Mouse (Mus musculus) kidney, embryonic 16.5 days (tissue): ENCODE data around the gene Pou1f1. TPM values are rescaled to one million over a fixed set of nuclear protein-coding genes. Genes with fewer than 3 reads are reported as not detected.

ENCODE experiments used
- ATAC-seq: fragments of 200-750 bp; cut with Nextera tagmentation; 2 replicates; pipeline ENCODE4 v1.8.0; 2017; ENCODE audit warnings: moderate TSS enrichment; ENCODE audit not compliant: low FRiP score, low TSS enrichment
- H3K27ac ChIP-seq: fragments of 300-500 bp; sonication (generic); 2 replicates; pipeline ENCODE4 v1.5.1; 2014; ENCODE audit warnings: low read length
- H3K27me3 ChIP-seq: fragments of 300-500 bp; sonication (generic); 2 replicates; pipeline ENCODE4 v1.6.1; 2014; ENCODE audit warnings: low read length, control low read depth, mixed read lengths; ENCODE audit not compliant: insufficient read depth
- H3K36me3 ChIP-seq: fragments of 300-500 bp; sonication (generic); 2 replicates; pipeline ENCODE4 v1.6.1; 2014; ENCODE audit warnings: low read length, control low read depth, mixed read lengths; ENCODE audit not compliant: insufficient read depth
- H3K4me1 ChIP-seq: fragments of 300-500 bp; sonication (generic); 2 replicates; pipeline ENCODE4 v1.6.1; 2014; ENCODE audit warnings: low read length, control low read depth, mixed read lengths; ENCODE audit not compliant: insufficient read depth
- H3K4me2 ChIP-seq: fragments of 300-500 bp; sonication (generic); replicated peaks from 2 replicates; pipeline ENCODE4 v1.6.1; 2014; ENCODE audit warnings: low read depth, low read length
- H3K4me3 ChIP-seq: fragments of 300-500 bp; sonication (generic); 2 replicates; pipeline ENCODE4 v1.5.1; 2014; ENCODE audit warnings: mild to moderate bottlenecking, low read length
- H3K9ac ChIP-seq: fragments of 300-500 bp; sonication (generic); replicated peaks from 2 replicates; pipeline ENCODE4 v1.6.1; 2014; ENCODE audit warnings: low read length
- H3K9me3 ChIP-seq: fragments of 300-500 bp; sonication (generic); 2 replicates; pipeline ENCODE4 v1.6.1; 2016; ENCODE audit warnings: low read length, control low read depth
- WGBS: fragments of 180-500 bp; shearing (Covaris S2); extraction: QIAGEN DNeasy Blood & Tissue Kit; methylation state at CpG from one replicate; pipeline ENCODE4 v1.1.7; 2014; 5-methylcytosine and 5-hydroxymethylcytosine counted together
- polyA plus RNA-seq: library from polyadenylated mRNA; unstranded; fragments of >200 nt; fragmentation: Nextera tagmentation; extraction: Ambion mirVana; gene quantifications from 2 replicates; pipeline ENCODE4 v1.2.1, GENCODE M21; 2015

Pou1f1 gene
- not detected in 2 replicates for polyA plus RNA-seq

- no peak within 1 kb of the TSS for H3K4me2 ChIP-seq
- no peaks in the 10 kb centered on the region for H3K27me3 ChIP-seq
- no peak within 1 kb of the TSS for H3K4me3 ChIP-seq
- H3K9me3 ChIP-seq = no peaks in the 10 kb centered on the region
- H3K36me3 ChIP-seq = no peaks in the 10 kb centered on the region
- no peaks in the 10 kb centered on the region for H3K4me1 ChIP-seq
- no peak within 1 kb of the TSS for H3K9ac ChIP-seq
- H3K27ac ChIP-seq = no peak within 1 kb of the TSS
- no peak for ATAC-seq
- WGBS = 86% methylated on average over 6 of the region's 6 CpGs
Measured at GRCm38 (mm10) chr16:65520211-65520610, at the start of gene Pou1f1. Gene Pou1f1, plus strand, starts transcription at chr16:65520511.

DNA sequence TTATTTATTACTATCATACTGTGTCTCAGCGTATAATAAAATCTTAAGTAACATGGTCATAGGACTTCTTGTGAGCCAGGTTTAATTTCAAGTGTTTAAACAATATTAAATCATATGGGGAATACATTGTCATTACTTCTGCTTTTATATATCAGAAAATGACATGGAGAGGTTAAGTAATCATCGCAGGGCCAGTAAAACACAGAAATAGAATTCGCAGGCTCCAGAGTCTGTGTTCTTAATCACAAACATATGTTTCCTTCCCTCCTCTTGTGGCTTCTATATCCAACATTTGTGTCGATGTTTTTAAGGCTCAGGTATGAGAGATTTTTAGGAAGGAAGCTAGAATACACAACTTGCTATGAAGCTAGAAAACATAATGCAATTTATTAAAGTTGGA, 49.7 kb upstream of the Pou1f1 start:
- H3K4me3 ChIP-seq = no peak overlapping the region
- no peaks in the 10 kb centered on the region for H3K9me3 ChIP-seq
- no peaks in the 10 kb centered on the region for H3K36me3 ChIP-seq
- no peak overlapping the region for H3K4me2 ChIP-seq
- no peak overlapping the region for H3K27ac ChIP-seq
- no peaks in the 10 kb centered on the region for H3K27me3 ChIP-seq
- H3K9ac ChIP-seq = no peak overlapping the region
- no peak for ATAC-seq
- WGBS = 63% methylated on average over 4 of the region's 4 CpGs
- no peaks in the 10 kb centered on the region for H3K4me1 ChIP-seq

- no peak overlapping the region for H3K27ac ChIP-seq
- H3K36me3 ChIP-seq = no peaks in the 10 kb centered on the region
- no peak overlapping the region for H3K4me2 ChIP-seq
- H3K27me3 ChIP-seq = no peaks in the 10 kb centered on the region
- H3K4me1 ChIP-seq = no peaks in the 10 kb centered on the region
- no peak overlapping the region for H3K4me3 ChIP-seq
- no peak overlapping the region for H3K9ac ChIP-seq
- ATAC-seq = peak; percentile 23; the same call in 1 of the 2 replicates
- no peaks in the 10 kb centered on the region for H3K9me3 ChIP-seq
- WGBS = 22% methylated on average over 5 of the region's 5 CpGs
Measured at GRCm38 (mm10) chr16:65472472-65473001, 47.8 kb upstream of the Pou1f1 start.

- H3K4me2 ChIP-seq = no peak overlapping the region
- 89% methylated on average over 6 of the region's 6 CpGs for WGBS
- no peak for ATAC-seq
Measured at GRCm38 (mm10) chr16:65485726-65486125, 34.6 kb upstream of the Pou1f1 start.

DNA sequence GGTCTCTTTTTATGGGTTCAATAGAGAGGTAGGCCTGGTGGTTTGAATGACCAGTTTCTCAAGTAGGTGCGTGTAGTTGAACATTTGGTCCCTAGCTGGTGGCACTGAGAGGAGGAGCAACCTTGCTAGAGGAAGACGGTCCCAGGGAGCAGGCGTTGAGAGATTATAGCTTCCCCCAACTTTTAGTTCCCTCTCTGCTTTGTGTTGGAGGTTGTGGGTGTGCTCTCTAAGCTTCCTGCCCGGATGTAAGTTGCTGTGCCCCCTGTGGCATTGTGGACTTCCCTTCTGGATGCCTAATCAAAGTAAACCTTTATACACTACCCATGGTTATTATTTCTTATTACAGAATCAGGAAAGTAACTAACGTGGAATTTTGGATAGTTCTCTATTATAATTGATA, 24.3 kb upstream of the Pou1f1 start:
- no peaks in the 10 kb centered on the region for H3K4me1 ChIP-seq
- no peak overlapping the region for H3K9ac ChIP-seq
- H3K36me3 ChIP-seq = no peaks in the 10 kb centered on the region
- no peaks in the 10 kb centered on the region for H3K27me3 ChIP-seq
- no peaks in the 10 kb centered on the region for H3K9me3 ChIP-seq
- WGBS = 57% methylated on average over 5 of the region's 5 CpGs
- H3K27ac ChIP-seq = no peak overlapping the region
- ATAC-seq = no peak
- H3K4me3 ChIP-seq = no peak overlapping the region
- no peak overlapping the region for H3K4me2 ChIP-seq

More at GRCm38 (mm10) chr16:65485726-65486125, 34.6 kb upstream of the Pou1f1 start:
- Histone ChIP-seq H3K9ac (no peak overlapping the region), H3K4me1 (no peaks in the 10 kb centered on the region), H3K4me3 (no peak overlapping the region), H3K27ac (no peak overlapping the region), H3K9me3 (no peaks in the 10 kb centered on the region), H3K27me3 (no peaks in the 10 kb centered on the region), H3K36me3 (no peaks in the 10 kb centered on the region)

DNA sequence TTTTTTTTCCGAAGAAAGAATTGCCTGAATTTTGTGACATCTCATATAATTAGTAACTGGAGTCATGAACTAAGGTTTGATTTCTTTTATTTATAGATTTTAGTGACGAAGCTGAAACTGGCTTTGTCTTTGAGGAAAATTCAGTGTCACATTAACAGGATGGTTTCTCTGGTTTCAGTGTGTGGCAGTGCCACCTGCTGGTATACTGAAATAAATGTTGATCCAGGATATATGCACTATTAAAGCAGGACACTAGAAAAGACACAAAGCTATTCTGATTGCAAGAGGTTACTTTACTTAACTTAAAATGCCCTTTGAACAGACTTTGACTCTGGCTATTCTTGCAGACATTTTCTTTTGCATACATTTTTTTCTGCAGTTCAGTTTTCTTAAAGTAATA, 23.3 kb upstream of the Pou1f1 start:
- Histone ChIP-seq H3K36me3 (no peaks in the 10 kb centered on the region), H3K9me3 (no peaks in the 10 kb centered on the region), H3K9ac (no peak overlapping the region), H3K4me1 (no peaks in the 10 kb centered on the region), H3K4me3 (no peak overlapping the region), H3K27ac (no peak overlapping the region), H3K4me2 (no peak overlapping the region), H3K27me3 (no peaks in the 10 kb centered on the region)
- ATAC-seq = no peak
- 31% methylated on average over 2 of the region's 2 CpGs for WGBS

GRCm38 (mm10) chr16:65514223-65514622, 6.1 kb upstream of the Pou1f1 start:
- H3K4me3 ChIP-seq = no peak overlapping the region
- H3K4me1 ChIP-seq = no peaks in the 10 kb centered on the region
- no peaks in the 10 kb centered on the region for H3K36me3 ChIP-seq
- no peak for ATAC-seq
- 47% methylated on average over 7 of the region's 7 CpGs for WGBS
- H3K9ac ChIP-seq = no peak overlapping the region
- no peak overlapping the region for H3K4me2 ChIP-seq
- H3K27ac ChIP-seq = no peak overlapping the region
- H3K9me3 ChIP-seq = no peaks in the 10 kb centered on the region
- no peaks in the 10 kb centered on the region for H3K27me3 ChIP-seq

DNA sequence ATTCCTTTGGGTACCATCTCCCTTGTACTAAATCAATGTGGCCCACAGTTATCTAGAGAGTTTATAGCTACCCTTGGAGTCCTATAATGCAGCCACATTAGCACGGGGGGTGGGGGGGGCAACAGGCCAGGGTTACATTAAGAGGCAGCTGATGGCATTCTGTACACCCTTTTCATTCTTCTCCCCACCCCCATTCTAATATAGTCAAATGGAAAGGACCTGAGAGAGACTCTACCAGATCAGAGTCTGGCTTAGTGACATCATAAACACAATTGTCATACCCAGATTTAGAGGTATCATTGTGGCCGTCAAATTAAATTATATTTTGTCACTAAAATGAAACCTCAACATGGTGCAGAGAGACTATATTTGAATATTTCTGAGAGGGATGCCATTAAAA, 5.7 kb downstream of the Pou1f1 start:
- Histone ChIP-seq H3K4me2 (no peak overlapping the region), H3K27ac (no peak overlapping the region), H3K9ac (no peak overlapping the region), H3K27me3 (no peaks in the 10 kb centered on the region), H3K36me3 (no peaks in the 10 kb centered on the region), H3K4me1 (no peaks in the 10 kb centered on the region), H3K4me3 (no peak overlapping the region), H3K9me3 (no peaks in the 10 kb centered on the region)
- 90% methylated on average over 2 of the region's 2 CpGs for WGBS
- ATAC-seq = no peak

- H3K27ac ChIP-seq = no peak overlapping the region
- no peaks in the 10 kb centered on the region for H3K4me1 ChIP-seq
- H3K36me3 ChIP-seq = no peaks in the 10 kb centered on the region
- H3K4me2 ChIP-seq = no peak overlapping the region
- H3K9me3 ChIP-seq = no peaks in the 10 kb centered on the region
- ATAC-seq = no peak
- no peak overlapping the region for H3K4me3 ChIP-seq
- 81% methylated on average over 5 of the region's 5 CpGs for WGBS
- no peaks in the 10 kb centered on the region for H3K27me3 ChIP-seq
- H3K9ac ChIP-seq = no peak overlapping the region
Measured at GRCm38 (mm10) chr16:65526695-65527094, 6.4 kb downstream of the Pou1f1 start.

DNA sequence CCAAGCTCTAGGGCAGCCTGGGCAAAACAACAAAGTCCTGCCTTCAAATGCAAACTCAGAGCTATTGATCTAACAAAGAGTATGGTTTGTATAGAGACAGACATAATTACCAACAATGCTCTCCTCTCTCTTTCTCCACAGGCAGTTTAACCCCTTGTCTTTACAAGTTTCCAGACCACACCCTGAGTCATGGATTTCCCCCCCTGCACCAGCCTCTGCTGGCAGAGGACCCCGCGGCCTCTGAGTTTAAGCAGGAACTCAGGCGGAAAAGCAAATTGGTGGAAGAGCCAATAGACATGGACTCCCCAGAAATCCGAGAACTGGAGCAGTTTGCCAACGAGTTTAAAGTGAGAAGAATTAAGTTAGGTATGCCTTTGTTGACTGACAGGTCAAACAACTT, 9.3 kb downstream of the Pou1f1 start:
- 10% methylated on average over 5 of the region's 5 CpGs for WGBS

More for the DNA sequence above, 9.3 kb downstream of the Pou1f1 start:
- no peaks in the 10 kb centered on the region for H3K4me1 ChIP-seq
- no peak overlapping the region for H3K4me3 ChIP-seq
- H3K36me3 ChIP-seq = no peaks in the 10 kb centered on the region
- peak; percentile 49; the same call in 1 of the 2 replicates for ATAC-seq
- no peak overlapping the region for H3K9ac ChIP-seq
- H3K27me3 ChIP-seq = no peaks in the 10 kb centered on the region
- H3K9me3 ChIP-seq = no peaks in the 10 kb centered on the region
- H3K27ac ChIP-seq = no peak overlapping the region
- no peak overlapping the region for H3K4me2 ChIP-seq
